Mouse (Mus musculus): ENCODE results near the gene Coasy.

DNA sequence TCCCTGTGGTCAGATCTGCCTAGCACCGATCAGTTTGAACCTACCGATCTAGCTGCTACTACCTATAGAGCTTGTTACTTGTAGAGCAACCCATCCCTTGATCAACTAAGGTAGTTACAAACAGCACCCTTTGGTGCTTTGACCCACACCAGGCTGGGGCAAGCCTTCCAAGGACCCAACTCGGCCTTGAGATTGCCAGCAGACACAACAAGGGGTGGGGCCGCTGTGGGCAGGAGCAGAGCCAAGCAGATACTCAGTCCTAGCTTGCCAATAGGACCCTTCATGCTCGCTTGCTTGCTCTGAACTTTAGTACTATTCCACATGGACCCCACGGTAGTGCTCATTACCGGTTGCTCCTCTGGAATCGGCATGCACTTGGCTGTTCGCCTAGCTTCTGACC, 4.2 kb upstream of the Coasy start, which contains the start of gene Hsd17b1:
- no peak for TF ChIP-seq CTCF (IDR thresholded peaks at IDR 0.05; ENCODE audit: low read depth, low read length)
- TF ChIP-seq POLR2A (IDR thresholded peaks at IDR 0.05; ENCODE audit: extremely low read depth, insufficient read depth, low read length): no peak
